Mouse (Mus musculus) heart, postnatal 0 days (tissue): ENCODE measurements around the gene Lrrtm3. TPM values are rescaled to one million over a fixed set of nuclear protein-coding genes. Genes with fewer than 3 reads are reported as not detected.

Experiments
- ATAC-seq: fragments of 200-750 bp; cut with Nextera tagmentation; 2 replicates; pipeline ENCODE4 v1.8.0; 2017; ENCODE audit warnings: low read depth, moderate number of reproducible peaks, moderate library complexity; ENCODE audit not compliant: insufficient read depth
- DNase-seq: peaks from one replicate; pipeline ENCODE4 v3.0.0-alpha.2; 2016; ENCODE audit warnings: low spot score
- H3K27ac ChIP-seq: fragments of 300-500 bp; sonication (generic); 2 replicates; pipeline ENCODE4 v1.5.1; 2014; ENCODE audit warnings: low read depth, mild to moderate bottlenecking
- H3K27me3 ChIP-seq: fragments of 300-500 bp; sonication (generic); 2 replicates; pipeline ENCODE4 v1.6.1; 2014; ENCODE audit warnings: low read length, mixed read lengths; ENCODE audit not compliant: control insufficient read depth, insufficient read depth
- H3K36me3 ChIP-seq: fragments of 300-500 bp; sonication (generic); replicated peaks from 2 replicates; pipeline ENCODE4 v1.6.1; 2014; ENCODE audit warnings: low read length, mixed read lengths; ENCODE audit not compliant: control insufficient read depth, insufficient read depth
- H3K4me1 ChIP-seq: fragments of 300-500 bp; sonication (generic); 2 replicates; pipeline ENCODE4 v1.6.1; 2014; ENCODE audit warnings: antibody characterized with exemption; ENCODE audit not compliant: control insufficient read depth, insufficient read depth
- H3K4me2 ChIP-seq: fragments of 300-500 bp; sonication (generic); 2 replicates; pipeline ENCODE4 v1.6.1; 2014; ENCODE audit warnings: low read depth, mild to moderate bottlenecking, low read length, moderate library complexity
- H3K4me3 ChIP-seq: fragments of 300-500 bp; sonication (generic); 2 replicates; pipeline ENCODE4 v1.5.1; 2014; ENCODE audit warnings: low read depth, low read length
- H3K9ac ChIP-seq: fragments of 300-500 bp; sonication (generic); replicated peaks from 2 replicates; pipeline ENCODE4 v1.6.1; 2014; ENCODE audit warnings: low read depth, low read length, mixed read lengths
- H3K9me3 ChIP-seq: fragments of 300-500 bp; sonication (generic); replicated peaks from 2 replicates; pipeline ENCODE4 v1.6.1; 2016; ENCODE audit warnings: low read length; ENCODE audit not compliant: control insufficient read depth
- CTCF ChIP-seq: IDR thresholded peaks from 2 replicates; pipeline ENCODE4 v1.5.1; 2016; ENCODE audit warnings: antibody characterized with exemption, control low read depth, low read depth
- EP300 ChIP-seq: IDR thresholded peaks from 2 replicates; pipeline ENCODE4 v1.6.1; 2016; ENCODE audit warnings: antibody characterized with exemption, low read depth
- WGBS: fragments of 180-500 bp; shearing (Covaris S2); extraction: QIAGEN DNeasy Blood & Tissue Kit; methylation state at CpG from one replicate; pipeline ENCODE4 v1.1.7; 2014; 5-methylcytosine and 5-hydroxymethylcytosine counted together
- polyA plus RNA-seq: library from polyadenylated mRNA; unstranded; fragments of >200 nt; fragmentation: Nextera tagmentation; extraction: Ambion mirVana; gene quantifications from 2 replicates; pipeline ENCODE4 v1.2.1, GENCODE M21; 2015
- total RNA-seq: library from RNA; depleted of rRNA; stranded (reverse); fragments of >200 nt; gene quantifications from 2 replicates; pipeline ENCODE4 v1.2.3, GENCODE M21; 2014; ENCODE audit warnings: low replicate concordance

Gene Lrrtm3
- total and polyA plus RNA-seq, 2 experiments from 2014 or later: 0.63 TPM; not detected in 1

- DNase-seq: no peak
- no peak overlapping the region for H3K4me2 ChIP-seq
- ATAC-seq: no peak
- H3K36me3 ChIP-seq: no peaks in the 10 kb centered on the region
- H3K9me3 ChIP-seq: no peaks in the 10 kb centered on the region
- H3K27ac ChIP-seq: no peak overlapping the region
- H3K9ac ChIP-seq: no peak overlapping the region
- TF ChIP-seq CTCF (no peak), EP300 (no peak)
- H3K27me3 ChIP-seq: no peaks in the 10 kb centered on the region
- no peak overlapping the region for H3K4me3 ChIP-seq
- H3K4me1 ChIP-seq: peaks cover 15% of the 10 kb centered on the region; the same call in 1 of the 2 replicates
- WGBS: 41% methylated on average over 10 of the region's 10 CpGs
Measured at GRCm38 (mm10) chr10:64076410-64077052, 13.5 kb downstream of the Lrrtm3 start.

GRCm38 (mm10) chr10:64075944-64076343 is 14.1 kb downstream of the Lrrtm3 start:
- DNase-seq: no peak
- TF ChIP-seq EP300 (no peak), CTCF (no peak)
- Histone ChIP-seq H3K9me3 (no peaks in the 10 kb centered on the region), H3K9ac (no peak overlapping the region), H3K4me1 (peaks cover 15% of the 10 kb centered on the region; the same call in 1 of the 2 replicates), H3K4me2 (no peak overlapping the region), H3K36me3 (no peaks in the 10 kb centered on the region), H3K27ac (no peak overlapping the region), H3K27me3 (no peaks in the 10 kb centered on the region), H3K4me3 (no peak overlapping the region)
- 0 out of 2 replicates have a peak, but pooled peaks have one; percentile 57 for ATAC-seq
- 31% methylated on average over 5 of the region's 5 CpGs for WGBS

GRCm38 (mm10) chr10:64063704-64064103 is 26.4 kb downstream of the Lrrtm3 start:
- Histone ChIP-seq H3K27ac (no peak overlapping the region), H3K4me1 (no peaks in the 10 kb centered on the region; the same call in 1 of the 2 replicates), H3K9ac (no peak overlapping the region), H3K36me3 (no peaks in the 10 kb centered on the region), H3K9me3 (no peaks in the 10 kb centered on the region), H3K4me2 (no peak overlapping the region), H3K27me3 (no peaks in the 10 kb centered on the region), H3K4me3 (no peak overlapping the region)
- no peak for TF ChIP-seq CTCF
- no peak for TF ChIP-seq EP300
- ATAC-seq (no peak), DNase-seq (no peak)
- 52% methylated on average over 9 of the region's 9 CpGs for WGBS

- H3K9ac ChIP-seq: no peak overlapping the region
- no peak for TF ChIP-seq EP300
- TF ChIP-seq CTCF: no peak
- no peak for ATAC-seq
- no peaks in the 10 kb centered on the region for H3K36me3 ChIP-seq
- H3K27ac ChIP-seq: no peak overlapping the region
- H3K9me3 ChIP-seq: no peaks in the 10 kb centered on the region
- WGBS: 87% methylated on average over 6 of the region's 6 CpGs
- DNase-seq: no peak
- no peak overlapping the region for H3K4me2 ChIP-seq
- H3K27me3 ChIP-seq: no peaks in the 10 kb centered on the region
- 0 out of 2 replicates have a peak, but pooled peaks cover 13% of the 10 kb centered on the region for H3K4me1 ChIP-seq
- H3K4me3 ChIP-seq: no peak overlapping the region
Measured at GRCm38 (mm10) chr10:64049946-64050345, 40.1 kb downstream of the Lrrtm3 start.

GRCm38 (mm10) chr10:64049151-64049550 is 40.9 kb downstream of the Lrrtm3 start:
- no peak for TF ChIP-seq CTCF
- TF ChIP-seq EP300: no peak
- Histone ChIP-seq H3K4me1 (0 out of 2 replicates have a peak, but pooled peaks cover 13% of the 10 kb centered on the region), H3K27me3 (no peaks in the 10 kb centered on the region), H3K27ac (no peak overlapping the region), H3K9ac (no peak overlapping the region), H3K36me3 (no peaks in the 10 kb centered on the region), H3K9me3 (no peaks in the 10 kb centered on the region), H3K4me3 (no peak overlapping the region), H3K4me2 (no peak overlapping the region)
- WGBS: 18% methylated on average over 6 of the region's 6 CpGs
- ATAC-seq (peak; percentile 79), DNase-seq (peak; percentile 71)

- DNase-seq (no peak), ATAC-seq (no peak)
- 85% methylated on average over 11 of the region's 11 CpGs for WGBS
- Histone ChIP-seq H3K27me3 (no peaks in the 10 kb centered on the region), H3K4me3 (no peak overlapping the region), H3K27ac (no peak overlapping the region), H3K4me2 (no peak overlapping the region), H3K36me3 (no peaks in the 10 kb centered on the region), H3K4me1 (peaks cover 4% of the 10 kb centered on the region), H3K9me3 (no peaks in the 10 kb centered on the region), H3K9ac (no peak overlapping the region)
- TF ChIP-seq CTCF: no peak
- TF ChIP-seq EP300: no peak
Measured at GRCm38 (mm10) chr10:64041892-64042291, 48.2 kb downstream of the Lrrtm3 start.
